Mouse (Mus musculus) cerebellum, postnatal 14 days (tissue): ENCODE results near the gene Foxp1.

Source experiments
- DNase-seq, 2 experiments: peaks; one replicate each; pipeline ENCODE4 v3.0.0; 2021; ENCODE audit warnings: mixed read lengths in 2 of 2

The Foxp1 gene

GRCm38 (mm10) chr6:99274667-99275066 is 247.9 kb downstream of the Foxp1 start:
- no peak for DNase-seq

- no peak for DNase-seq
These were observed 248.3 kb downstream of the Foxp1 start for GRCm38 (mm10) chr6:99274222-99274621.

DNA sequence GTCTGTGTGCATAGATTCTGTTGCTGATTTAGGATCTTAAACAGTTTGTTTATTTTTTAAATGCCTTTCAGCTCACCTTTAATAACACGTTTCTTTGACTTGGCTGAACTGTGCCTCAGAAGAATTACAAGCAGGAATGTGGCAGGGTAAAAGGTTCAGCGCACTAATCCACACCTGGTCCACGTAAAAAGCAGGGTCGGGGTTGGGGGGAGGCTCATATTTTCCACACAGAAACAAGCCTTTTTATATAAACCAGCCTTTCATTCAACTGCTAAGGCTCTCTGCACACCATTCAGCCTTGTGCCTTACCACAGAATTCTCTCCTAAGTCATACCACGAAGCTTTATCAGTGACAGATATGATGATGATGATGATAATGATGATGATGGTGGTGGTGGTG is 249.3 kb downstream of the Foxp1 start:
- no peak for DNase-seq

- DNase-seq = no peak
These were observed 250.3 kb downstream of the Foxp1 start for GRCm38 (mm10) chr6:99272174-99272573.

DNA sequence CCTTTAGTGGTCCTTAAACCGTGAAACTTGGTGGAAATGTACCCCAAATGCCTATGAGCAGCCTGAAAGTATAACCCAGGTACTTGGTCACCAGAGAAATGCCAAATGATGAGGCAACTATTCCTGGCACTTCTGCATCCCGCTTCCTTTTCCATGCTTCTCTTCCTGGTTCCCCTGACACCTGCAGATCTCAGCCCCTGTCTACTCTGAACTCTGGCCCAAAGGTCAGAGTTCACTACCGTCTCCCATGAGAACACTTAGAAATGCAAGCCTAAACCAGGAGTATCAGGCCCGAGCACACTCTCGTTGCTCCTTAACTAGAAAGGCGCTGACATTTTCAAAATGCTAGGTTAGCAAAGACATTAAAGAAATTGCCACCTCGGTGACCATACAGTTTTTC is 250.8 kb downstream of the Foxp1 start:
- no peak for DNase-seq

DNA sequence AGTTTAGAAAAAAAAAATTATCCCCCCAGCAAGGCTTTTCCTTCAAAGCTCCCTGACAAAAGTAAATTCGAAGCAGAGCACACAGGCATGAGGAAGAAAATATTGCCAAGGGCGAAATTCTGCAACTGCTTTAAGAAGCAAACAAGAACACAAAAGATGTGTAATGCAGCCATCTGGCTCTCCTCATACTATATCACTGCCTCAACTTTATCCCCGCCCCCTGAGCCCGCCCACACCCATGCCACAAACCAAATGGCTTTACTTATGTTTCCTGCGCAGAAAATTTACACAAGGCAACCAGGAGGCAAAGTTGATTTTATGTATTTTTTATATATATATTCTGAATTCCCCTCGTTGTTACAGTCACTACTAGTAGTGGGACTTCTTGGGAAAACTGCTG is 252.6 kb downstream of the Foxp1 start:
- no peak for DNase-seq

DNA sequence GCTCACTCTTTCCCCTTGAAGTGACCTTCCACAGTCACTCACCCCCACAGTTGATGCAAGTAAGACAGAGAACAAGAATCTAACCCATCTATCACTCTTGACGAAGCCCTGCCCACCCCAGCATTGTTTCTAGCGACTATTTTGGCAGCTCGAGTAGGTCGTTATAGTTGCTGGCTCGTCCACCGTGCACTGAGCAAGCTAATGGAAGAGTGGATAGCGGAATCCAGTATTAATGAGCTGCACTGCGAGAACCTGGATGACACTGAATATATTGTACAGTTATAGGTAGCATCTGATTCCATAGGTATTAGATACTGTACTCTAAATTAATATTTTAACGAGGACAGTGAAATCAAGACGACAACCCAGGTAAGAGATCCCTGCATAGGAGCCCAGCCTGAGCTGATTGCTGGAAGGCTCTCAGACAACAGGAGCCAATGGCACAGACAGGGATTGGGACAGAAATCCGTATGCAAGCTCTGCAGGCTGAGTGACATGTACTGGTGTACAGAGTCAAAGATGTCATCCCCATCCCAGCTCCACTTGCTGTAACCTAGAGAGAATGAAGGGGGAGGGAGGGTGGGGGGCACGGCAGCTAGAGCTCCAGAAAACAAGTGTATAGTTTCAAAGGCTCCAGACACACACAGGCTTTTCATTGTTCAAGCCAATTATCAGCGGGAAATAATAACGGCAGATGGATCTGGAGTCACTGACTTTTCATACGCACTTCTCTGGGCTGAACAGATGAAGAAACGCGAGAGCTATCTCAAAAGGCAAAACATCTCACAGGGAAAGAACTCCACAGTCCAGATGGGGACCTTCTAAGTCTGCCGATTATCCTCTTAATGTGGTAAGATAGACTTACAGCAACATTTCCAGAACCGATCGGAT is 254.1 kb downstream of the Foxp1 start:
- DNase-seq = peak; percentile 43 to 60

DNA sequence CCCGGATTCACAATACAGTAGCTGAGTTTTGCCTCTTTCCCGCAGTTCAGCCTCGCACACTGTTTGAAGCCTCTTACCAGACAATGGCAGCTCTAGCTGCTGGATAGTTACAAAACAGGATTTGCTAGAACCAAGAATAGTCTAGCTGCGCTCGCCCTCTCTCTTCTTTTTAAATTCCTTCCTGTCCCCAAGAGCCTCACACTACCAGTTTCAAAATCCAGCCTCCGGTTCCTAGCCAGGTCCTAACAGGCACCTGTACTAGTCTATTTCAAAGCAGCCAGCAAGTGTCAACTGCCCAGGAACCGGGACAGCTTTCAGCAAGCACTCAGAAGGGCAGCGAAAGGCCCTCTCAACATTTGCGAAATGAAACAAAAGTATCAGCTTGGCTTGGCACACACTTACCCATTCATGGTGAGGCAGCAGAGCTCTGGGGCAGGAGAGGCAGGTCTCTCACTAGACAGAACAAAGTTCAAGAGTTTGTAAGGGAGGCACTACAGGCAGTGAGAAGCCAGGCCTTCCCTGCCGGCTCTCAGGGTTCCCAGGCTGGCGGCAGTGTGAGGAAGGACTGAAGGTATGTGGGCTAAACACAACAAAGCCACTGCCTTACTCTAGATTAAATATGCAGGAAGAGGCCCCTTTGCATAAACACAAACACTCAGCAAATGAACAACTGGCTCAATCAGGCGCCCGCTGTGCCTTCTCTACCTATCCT is 256.4 kb downstream of the Foxp1 start:
- DNase-seq = no peak

- no peak for DNase-seq
These were observed 257.3 kb downstream of the Foxp1 start for GRCm38 (mm10) chr6:99265173-99265572.

DNA sequence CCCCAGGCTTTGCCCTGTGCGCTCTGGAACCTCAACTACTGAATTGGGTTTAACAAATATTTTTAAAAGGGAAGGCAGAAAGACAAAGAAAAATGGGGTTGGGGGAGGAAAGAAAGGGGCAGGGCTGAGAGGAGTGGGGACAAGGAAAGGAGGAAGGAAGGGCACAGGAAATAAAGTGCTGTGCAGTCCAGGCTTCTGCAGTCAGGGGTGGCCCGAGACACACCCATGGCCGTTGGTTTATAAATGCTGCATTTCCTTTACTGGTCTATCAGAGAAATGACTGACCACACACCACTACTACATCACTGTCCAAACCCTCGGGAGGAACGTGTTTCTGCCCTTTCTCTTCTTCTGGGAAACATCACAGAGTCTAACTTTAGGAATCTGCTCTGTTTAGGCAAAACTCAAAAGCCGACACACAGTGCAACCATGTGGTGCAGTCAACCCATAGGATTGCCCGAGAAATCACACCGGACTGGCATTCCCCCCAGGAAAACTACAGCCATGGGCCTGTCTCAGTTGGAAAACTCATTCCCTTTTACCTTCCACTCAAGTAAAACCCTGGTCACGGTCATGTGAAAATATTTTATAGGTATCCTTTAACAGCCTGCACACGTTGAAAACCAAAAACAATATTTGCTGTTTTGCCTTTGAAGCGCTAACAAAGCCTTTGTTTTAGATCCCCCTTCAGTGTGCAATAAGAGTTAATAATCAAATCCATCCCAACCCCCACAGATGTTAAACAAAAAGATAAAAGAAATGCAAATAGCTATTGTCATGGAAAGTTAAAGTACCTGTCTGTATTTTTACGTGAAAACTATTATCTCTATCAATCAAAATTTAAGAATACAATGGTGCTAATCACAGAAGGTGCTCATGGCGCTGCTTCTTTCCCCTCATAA is 258.1 kb downstream of the Foxp1 start:
- DNase-seq = no peak

DNA sequence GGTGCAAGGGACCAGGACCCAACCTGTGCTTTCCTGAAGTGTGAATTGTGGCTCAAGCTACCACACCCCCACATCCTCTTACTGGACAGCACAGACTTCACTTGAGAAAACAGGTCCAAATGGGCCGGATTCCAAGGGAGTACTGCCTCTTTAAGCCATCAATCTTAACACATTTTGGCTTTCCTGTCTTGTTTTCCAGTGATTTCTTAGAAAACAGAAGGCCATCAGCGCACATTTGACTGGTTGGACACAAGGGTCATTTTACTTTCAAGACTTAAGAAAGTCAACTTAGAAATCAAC is 258.7 kb downstream of the Foxp1 start:
- DNase-seq = peak; percentile 15 to 22

- DNase-seq = no peak
These were observed 259.2 kb downstream of the Foxp1 start for GRCm38 (mm10) chr6:99263061-99263885.

- no peak for DNase-seq
These were observed 260.8 kb downstream of the Foxp1 start for GRCm38 (mm10) chr6:99261737-99262130.

GRCm38 (mm10) chr6:99260941-99261736 is 261.4 kb downstream of the Foxp1 start:
- DNase-seq = peak in 1 of 2 experiments; percentile 11

DNA sequence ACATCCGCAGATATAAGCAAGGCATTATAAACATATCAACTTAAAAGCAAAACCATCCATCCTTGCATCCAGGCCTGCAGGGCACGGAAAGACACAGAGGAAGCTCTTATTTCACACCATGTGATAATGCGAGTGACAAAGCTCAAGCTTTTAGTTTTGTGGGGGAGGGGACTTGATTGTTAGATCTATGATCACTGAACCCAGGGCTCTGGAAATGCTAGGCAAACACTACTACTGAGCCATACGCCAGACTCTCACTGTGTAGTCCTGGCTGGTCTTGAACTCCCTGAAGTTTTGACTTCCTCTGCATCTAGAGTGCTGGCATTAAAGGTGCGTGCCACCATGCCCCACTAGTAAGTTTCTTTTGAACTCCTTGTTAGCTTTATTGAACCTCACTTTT is 264.2 kb downstream of the Foxp1 start:
- no peak for DNase-seq

DNA sequence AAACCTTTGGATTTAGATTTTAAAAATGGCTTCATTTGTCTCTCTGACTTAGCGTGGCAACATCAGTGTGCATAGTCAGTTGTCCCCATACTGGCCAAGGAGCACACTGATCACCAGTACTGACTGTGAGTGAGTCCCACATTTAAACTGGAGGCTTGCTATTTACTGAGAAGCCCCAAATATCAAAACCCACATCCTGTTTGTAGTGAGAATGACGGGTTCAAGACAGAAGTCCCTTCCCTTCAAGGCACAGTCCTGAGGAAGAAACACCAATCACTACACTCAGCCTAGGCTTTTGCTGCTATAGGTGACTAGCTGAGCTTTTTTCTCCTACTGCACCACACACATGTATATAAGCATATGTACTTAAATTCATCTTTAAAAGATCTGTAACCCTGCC is 264.8 kb downstream of the Foxp1 start:
- no peak for DNase-seq

- DNase-seq = no peak
These were observed 269.2 kb downstream of the Foxp1 start for GRCm38 (mm10) chr6:99253331-99253730.

DNA sequence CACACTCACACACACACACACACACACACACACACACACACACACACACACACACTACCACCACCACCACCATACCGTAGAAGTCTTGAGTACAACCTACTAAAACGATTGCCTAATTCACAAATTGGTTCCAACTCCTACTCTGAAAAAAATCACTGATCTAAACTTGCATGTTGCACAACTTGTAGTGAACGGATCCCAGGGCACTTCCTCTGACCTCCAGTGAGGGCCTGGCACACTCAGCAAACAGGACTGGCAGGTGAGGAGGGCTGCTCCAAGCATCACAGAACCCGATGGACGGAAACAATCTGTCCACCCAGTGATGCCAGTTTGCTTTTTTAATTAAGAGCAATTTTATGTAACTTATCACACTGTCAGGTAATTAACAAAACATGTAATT is 269.7 kb downstream of the Foxp1 start:
- no peak for DNase-seq

DNA sequence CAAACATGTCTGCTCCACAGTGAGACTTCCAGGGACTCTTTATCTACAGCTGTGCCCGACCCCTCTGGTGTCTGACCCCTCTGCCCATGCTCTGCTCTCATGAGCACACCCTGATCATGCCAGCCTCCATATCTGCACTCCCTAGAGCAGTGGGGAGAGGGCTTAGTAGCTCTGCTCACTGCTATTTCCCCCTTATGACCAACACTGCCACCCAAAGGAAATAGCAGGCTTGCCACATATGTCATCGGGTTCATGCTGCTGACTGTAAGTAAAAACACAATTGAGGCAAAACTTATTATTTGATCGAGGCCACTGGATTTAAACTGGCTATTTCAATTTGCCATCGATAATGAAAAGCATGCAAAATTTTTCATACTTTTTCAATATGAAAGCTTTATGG is 270.6 kb downstream of the Foxp1 start:
- no peak for DNase-seq

- no peak for DNase-seq
These were observed 271.3 kb downstream of the Foxp1 start for GRCm38 (mm10) chr6:99251222-99251621.

GRCm38 (mm10) chr6:99249496-99250030 is 273.0 kb downstream of the Foxp1 start:
- no peak for DNase-seq
